Mouse (Mus musculus) v-Abl transformed pro-B cells (cell line): Measurements from ENCODE around the gene Fut7.
"Not testable (repeated sequence)": the region's sequence is repeated elsewhere in the genome, so short reads cannot be mapped to it uniquely, and the experiment has no call there.

ENCODE experiments used
- in situ Hi-C, 2 experiments: fragments of 400-800 bp; cut with MboI; formaldehyde crosslinking; loops; one replicate each; pipeline ENCODE4 v1.15.1; 2025; ENCODE audit not compliant: unreplicated experiment in 2 of 2

The Fut7 gene

DNA sequence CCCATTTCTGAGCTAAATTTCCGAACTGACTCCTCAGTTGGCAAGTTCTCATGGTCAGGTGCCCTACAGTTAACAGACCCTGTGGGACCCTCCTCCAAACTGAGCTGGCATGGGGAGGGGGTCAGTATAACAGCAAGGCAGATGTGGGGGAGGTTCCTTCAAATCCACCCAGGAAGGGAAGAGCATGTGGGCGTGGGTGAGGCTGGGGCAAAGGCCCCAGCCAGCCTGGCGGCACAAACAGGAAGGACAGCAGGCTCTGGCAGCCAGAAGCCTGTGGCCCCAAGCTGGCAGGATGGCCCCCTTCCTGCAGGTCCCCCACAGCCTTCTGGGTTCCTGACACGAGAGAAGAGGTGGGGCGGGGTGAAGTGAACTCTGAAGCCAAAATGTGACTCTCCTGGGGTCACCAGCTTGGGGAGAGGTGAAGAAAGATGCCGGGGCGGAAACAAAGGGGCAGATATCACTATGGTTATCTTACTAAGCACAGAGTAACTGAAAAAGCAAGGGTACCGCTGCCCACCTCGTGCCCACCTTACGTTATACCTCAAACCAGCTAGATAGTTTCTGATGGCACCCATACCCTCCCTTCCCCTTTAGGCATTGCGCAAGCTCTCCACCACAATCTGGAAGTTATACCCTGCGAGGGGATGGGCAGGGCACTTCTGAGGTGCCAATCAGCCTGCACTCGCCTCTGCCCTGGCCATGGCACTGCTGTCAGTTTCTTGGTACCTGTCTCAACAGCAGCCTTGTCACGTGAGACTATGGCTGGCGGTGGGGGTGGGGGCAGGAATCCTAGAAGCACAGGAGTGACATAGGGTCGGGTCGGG, at the start of gene Fut7:
Fut7 (plus strand) TSS at position 681 of the 824 bp plus-strand sequence.
- in situ Hi-C loops, result loop anchor here (5.0 kb wide), 2 partner anchors 60 to 130 kb away; no protein-coding TSS in a partner anchor

DNA sequence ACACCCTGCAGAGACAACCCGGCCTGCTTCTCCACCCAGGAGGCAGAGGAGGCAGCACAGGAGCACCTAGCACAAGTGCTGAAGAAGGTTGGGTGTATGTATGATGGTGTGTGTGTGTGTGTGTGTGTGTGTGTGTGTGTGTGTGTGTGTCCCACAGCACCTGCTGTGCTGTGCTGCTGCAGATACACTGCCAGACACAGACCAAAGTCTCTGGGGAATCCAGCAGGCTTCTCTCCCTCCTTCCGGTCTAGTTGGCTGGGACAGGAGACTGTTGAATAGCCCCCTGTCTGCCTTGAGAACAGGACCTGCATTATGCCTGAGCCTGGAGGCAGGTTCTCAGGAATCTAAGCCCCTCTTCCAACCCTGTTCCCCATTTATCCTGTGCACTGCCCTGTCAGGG, 49.6 kb upstream of the Fut7 start:
- in situ Hi-C loops, result no loop called here

DNA sequence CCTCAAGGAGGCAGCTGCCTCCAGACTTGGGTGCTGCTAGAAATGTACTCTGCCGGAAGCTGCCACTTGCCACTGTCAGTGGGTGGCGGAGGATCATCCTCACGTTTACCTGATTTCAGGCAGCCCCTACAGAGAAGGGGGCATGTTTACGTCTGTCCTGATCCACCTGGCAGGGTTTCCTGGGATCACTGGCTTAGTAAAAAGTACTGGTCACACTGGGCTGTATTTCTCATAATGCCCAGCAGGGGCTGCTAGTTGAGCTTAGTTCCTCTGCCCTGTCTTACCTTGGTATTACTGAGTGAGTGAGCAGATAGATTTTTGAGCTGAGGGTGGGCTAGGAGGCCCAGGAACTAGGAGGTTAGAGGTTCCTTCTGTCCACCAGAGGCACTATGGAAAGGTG, 46.5 kb upstream of the Fut7 start:
- in situ Hi-C loops, result no loop called here

DNA sequence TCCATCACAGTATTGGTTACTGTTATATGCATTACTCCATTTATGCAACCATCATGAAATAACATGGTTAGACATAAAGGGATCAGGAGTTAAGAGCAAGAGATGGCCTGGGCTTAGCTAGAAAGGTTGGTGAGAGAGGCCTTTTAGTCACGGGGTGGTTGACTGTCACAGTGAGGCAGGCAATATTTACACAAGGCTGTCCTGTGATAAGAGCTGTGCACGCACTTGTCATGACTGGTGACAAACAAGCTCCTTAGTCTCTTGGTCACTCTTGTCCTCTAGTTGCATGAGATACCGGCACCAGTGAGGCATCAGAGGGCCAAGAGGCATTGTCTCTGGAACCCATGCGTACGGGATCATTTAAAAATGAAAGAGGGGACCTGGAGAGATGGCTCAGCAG, 38.6 kb upstream of the Fut7 start:
- in situ Hi-C loops, result no loop called here

DNA sequence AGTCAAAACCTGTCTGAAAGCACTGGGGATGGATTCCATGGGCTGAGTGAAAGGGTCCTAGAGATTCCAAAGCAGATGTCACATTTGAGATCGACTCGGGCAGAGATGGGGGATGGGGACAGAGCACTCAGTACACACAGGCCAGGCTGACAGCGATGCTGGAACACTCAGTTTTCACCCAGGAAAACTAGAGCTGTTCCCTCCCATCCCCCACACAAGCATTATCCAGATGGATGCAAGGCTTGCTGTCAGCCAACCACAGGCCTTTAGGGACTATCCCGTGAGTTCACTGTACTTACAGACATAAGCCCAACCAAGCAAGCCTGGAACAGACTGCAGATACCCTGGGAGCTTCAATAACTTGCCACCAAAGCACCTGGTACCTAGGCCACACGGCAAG, 31.8 kb upstream of the Fut7 start:
- in situ Hi-C loops, result no loop called here

DNA sequence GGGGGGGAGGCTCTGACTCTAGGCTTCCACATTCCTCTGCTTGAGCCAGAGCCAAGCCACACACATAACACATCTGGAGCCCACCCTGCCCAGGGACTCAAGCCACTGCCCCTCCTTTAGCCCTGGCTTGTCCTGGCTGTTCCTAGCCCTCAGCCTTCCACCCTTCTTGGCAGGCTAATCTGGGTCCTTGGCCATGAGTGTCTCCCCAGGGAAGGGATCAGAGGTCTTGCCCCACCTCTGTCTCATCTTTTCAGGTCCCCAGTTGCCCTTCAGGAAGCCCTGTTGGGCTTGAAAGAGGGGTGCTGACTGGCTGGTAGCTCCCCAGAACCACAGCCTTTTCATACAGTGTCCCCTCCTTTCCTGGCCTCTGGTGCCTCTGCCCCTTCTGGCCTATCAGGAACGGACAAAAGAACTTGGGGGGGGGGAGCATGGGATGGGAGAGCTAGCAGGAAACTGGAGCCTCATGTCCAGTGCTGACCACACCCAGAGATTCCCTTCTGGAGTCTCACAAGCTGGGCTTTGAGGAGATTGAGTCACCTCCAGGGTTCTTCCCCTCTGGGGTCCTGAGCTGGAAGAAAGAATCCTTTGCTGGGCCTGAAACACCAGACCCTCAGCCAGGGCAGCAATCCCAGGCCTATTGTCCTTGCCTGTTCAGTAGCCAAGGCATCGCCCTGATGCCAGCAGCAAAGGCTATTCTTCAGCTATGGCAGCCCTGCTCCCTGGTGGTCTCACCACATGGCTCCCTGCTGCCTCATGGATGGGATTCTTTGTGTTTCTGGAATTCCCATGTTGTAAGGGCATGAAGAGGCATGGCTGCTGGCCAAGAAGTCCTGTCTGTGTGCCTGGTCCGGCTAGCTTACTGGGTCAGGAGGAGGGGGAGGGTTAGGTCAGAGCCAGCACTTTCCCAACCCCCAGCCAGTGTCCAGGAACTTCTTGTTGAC, 28.5 kb upstream of the Fut7 start:
- in situ Hi-C loops, result no loop called here

DNA sequence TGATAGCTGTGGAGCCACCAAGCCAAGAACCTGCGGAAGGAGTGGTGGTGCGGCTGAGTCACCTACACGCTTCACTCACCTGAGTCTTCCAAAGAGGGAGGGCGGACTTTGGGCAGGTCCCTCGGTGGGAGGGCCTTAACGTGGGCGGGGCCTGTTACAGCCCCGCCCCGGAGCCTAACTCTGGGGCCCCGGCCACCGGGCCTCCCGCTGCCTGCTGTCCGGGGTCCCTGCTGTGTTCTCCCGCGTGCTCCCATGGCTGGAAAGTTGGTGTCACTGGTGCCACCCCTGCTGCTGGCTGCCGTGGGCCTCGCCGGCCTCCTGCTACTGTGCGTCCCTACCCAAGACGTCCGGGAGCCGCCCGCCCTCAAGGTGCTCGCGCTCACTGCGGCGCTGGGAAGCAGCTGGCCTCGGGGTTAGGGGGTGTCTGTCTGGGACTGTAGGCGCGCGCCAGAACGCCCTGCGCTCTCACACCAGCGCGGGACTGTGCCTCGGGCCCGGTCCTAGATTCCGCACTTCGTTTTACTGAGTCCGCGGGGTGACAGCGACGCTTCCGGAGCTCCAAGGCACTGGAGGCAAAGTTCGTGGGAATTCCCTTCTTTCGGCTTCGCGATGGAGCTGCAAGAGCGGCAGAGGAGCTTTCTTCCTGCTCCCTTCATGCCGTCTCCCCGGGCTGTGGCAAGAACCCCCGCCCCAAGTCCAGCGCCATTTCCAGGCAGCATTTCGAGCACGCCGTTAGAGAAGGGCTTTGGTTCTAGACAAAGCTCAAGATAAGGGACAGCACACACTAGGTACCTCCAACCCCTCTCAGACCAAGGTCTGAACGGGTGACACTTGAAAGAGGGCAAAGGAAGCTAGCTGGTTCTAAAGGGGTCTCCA, 27.1 kb upstream of the Fut7 start, which contains the start of gene Entpd2:
Entpd2 (plus strand) TSS at position 154 of the 876 bp plus-strand sequence.
- in situ Hi-C loops, result no loop called here

DNA sequence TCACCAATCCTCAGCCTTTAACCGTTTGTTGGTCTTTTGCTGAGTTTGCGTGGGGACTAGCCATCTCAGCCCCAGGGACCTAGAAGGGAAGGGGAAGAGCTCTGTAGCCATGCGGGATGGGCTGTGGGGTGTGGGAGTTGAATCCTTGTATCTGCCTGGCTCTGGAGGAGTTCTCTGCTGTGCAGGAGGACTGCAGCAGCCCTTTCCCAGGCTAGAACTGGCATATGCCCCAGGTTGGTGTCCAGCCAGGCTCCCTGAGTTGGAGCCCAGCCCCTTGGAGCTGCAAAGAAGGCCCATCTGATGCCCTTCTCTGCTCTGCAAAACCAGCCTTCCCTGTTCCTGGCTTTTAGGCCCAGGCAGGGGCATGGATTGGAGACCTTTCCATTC, 26.5 kb upstream of the Fut7 start:
- in situ Hi-C loops, result no loop called here

DNA sequence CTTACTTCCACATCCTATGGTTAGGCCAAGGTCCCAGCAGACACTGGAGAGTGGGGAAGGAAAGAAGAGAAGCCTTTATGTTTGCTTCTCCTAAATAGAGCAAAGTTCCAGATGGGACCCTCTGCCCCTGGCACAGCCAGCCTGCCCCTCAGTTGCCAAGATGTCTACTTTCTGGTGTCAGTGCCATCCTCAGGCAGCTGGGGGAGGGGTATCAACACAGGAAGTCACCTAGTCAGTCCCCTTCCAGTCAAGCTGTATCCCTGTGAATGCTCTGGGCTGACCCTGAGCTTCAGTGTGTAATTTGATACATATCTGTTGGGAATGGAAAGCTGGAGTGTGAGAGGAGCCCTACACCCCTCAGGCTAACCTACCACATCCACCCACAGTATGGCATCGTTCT, 26.1 kb upstream of the Fut7 start:
- in situ Hi-C loops, result no loop called here

DNA sequence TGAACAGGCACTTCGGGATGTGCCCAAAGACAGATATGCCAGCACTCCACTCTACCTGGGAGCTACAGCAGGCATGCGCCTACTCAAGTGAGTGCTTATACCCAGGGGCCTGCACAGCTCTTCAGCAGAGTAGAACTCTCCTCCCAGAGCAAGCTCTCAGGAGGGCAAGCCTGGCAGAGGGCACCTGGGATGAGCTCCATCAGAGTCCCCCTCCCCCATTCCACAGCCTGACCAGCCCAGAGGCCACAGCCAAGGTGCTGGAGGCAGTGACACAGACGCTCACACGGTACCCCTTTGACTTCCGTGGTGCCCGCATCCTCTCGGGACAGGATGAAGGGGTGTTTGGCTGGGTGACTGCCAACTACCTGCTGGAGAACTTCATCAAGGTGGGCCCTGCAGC, 25.0 kb upstream of the Fut7 start:
- in situ Hi-C loops, result no loop called here

DNA sequence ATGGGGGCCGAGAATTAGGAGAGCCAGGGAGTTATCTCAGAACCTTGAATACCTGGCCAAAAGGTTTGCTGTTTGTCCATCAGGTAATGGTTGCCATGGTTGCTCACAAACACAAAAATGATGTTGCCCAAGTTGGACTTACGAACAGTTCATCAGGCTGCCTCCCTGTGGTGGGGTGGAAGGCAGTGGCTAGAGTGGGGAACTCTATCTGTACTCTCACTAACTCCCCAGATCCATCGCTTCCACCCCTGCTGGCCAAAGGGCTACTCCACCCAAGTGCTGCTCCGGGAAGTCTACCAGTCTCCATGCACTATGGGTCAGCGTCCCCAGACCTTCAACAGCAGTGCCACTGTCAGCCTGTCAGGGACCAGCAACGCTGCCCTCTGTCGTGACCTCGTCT, 24.0 kb upstream of the Fut7 start, which contains the start of gene Npdc1:
Npdc1 (plus strand) TSS at position 301 of the 400 bp plus-strand sequence.
- in situ Hi-C loops, result no loop called here

DNA sequence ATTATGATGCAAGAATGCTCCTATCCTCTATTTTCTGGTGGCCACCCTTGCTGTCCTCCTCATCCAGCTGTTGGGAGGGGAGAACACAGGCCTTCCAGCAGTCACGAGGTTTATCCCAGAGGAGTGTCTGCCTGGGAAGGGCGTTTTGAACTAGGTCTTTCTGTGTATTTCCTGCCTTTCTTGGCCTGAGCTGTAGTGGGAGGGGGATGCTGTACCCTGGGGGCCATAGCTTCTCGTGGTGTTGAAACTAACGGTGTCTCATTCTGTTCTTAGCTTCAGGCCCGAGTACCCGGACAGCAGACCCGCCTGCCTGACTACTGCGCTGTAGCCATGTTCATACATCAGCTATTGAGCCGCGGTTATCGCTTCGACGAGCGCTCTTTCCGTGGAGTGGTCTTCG, 22.8 kb upstream of the Fut7 start:
- in situ Hi-C loops, result loop anchor here (5.0 to 10.0 kb wide), 4 partner anchors 65 to 273 kb away; partner anchors contain the start of gene Man1b1 (in 1 of the 2)

DNA sequence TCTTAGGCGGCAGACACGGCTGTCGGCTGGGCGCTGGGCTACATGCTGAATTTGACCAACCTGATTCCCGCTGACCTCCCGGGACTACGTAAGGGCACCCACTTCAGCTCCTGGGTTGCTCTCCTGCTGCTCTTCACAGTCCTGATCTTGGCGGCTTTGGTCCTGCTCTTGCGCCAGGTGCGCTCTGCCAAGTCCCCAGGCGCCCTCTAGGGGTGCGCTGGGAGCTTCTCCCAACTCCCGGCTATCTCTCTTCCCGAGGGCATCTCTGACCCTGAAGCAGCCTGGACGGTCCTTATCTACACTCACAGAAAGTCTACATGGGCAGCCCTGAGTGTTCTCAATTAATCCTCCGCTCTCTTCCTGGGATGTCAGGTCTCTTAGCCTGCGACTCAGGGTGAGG, 22.3 kb upstream of the Fut7 start:
- in situ Hi-C loops, result loop anchor here (5.0 to 10.0 kb wide), 4 partner anchors 66 to 273 kb away; partner anchors contain the start of gene Man1b1 (in 1 of the 2)

DNA sequence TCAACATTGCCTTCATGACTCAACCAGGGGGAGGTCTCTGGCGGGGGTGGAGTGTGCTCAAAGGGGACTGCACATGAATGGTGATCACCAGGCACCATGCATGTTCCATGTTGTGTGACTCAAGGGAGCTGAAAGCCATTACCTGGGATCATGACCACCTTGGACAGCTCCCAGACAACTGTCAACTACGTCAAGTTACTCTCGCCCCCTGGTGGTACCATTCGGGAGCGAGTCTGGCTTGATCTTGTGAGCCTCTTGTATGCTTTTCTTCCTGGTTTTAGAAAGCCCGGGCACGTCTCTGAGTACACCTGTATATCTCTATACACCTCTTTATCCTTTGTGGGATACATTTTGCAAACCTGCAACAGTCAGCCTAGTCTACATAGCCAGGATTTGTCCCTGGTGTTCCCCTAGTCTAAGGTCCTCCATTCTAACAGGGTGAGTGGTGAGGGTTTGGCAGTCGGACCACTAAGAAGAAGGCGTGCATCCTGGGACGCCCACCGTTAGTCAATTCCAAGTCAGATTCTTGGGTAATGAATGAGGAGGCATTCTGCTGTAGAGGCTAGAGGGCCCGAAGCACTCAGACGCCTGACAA, 20.6 kb upstream of the Fut7 start:
- in situ Hi-C loops, result loop anchor here (5.0 to 10.0 kb wide), 4 partner anchors 68 to 275 kb away; partner anchors contain the start of gene Man1b1 (in 1 of the 2)

DNA sequence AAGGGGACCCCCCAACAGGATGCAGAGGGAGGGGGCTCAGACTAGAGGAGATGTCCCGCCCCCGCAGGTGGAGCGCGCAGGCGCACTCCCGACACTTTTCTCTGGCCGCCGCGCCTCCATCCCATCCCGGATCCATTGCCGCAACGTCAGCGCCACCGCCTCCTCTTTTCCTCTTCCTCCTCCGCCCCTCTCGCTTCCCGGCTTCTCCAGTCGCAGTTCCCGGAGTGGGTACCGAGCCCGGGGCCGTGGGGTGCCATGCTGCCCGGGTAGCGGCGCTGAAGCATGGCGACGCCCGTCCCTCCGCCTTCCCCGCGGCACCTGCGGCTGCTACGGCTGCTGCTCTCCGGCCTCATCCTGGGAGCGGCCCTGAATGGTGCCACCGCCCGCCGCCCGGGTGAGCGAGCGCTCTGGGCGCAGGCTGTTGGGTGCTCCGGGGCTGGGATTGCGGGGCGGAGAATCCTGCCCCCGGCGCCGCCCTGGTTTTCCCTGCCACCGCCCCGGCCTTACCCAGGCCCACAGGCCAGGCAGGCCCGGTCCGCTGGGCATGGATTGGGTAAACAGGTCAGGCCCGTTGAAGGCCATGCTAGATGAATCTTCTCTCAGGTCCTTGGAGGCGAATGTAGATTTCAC, 20.0 kb upstream of the Fut7 start:
- in situ Hi-C loops, result loop anchor here (5.0 to 10.0 kb wide), 4 partner anchors 68 to 276 kb away; partner anchors contain the start of gene Man1b1 (in 1 of the 2)

DNA sequence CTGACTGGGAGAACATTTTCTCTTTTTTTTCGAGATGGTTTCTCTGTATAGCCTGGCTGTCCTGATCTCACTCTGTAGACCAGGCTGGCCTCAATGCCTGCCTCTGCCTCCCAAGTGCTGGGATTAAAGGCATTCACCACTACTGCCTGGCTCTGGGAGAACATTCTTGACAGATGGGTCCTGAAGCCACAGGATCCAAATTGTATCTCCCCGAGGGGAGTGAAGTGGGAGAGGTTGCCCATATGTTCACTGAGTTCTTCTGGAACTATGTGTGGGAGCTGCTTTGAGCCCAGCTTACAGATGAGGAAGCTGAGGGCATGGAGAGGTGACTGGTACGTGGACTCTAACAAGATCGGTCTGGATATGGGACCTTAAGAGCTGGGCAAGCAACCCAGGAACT, 19.1 kb upstream of the Fut7 start:
- in situ Hi-C loops, result loop anchor here (5.0 to 10.0 kb wide), 4 partner anchors 69 to 277 kb away; partner anchors contain the start of gene Man1b1 (in 1 of the 2)

DNA sequence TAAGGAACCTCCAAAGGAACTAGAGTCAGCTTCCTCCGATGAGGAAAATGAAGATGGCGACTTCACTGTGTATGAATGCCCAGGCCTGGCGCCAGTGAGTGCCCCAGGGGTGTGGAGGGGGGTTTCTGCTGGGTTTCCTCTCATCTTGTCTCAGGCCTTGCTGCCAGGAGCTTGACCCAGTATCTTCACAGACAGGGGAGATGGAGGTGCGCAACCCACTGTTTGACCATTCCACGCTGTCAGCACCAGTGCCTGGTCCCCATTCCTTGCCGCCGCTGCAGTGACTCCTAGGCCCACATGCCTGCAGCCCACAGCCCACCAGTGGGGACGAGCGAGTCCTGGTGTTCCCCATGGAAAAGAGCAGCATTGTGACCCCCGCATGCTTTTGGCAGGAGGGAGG, 14.2 kb upstream of the Fut7 start:
- in situ Hi-C loops, result loop anchor here in 1 of 2 experiments (10.0 kb wide), 1 partner anchor 74 kb away; the partner anchor contains the start of gene Man1b1

DNA sequence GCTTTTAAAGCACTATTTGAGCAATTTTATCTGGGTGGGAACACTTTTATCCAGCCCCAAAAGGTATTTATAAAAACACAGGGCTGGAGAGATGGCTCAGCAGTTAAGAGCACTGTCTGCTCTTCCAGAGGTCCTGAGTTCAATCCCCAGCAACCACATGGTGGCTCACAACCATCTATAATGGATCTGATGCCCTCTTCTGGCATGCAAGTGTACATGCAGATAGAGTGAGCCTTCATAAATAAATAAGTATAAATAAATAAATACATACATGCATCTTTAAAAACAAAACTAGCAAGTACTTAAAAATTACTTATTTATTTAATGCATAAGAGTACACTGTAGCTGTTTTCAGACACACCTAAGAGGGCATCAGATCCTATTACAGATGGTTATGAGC, 9.6 kb upstream of the Fut7 start:
- in situ Hi-C loops, result not testable (repeated sequence)

DNA sequence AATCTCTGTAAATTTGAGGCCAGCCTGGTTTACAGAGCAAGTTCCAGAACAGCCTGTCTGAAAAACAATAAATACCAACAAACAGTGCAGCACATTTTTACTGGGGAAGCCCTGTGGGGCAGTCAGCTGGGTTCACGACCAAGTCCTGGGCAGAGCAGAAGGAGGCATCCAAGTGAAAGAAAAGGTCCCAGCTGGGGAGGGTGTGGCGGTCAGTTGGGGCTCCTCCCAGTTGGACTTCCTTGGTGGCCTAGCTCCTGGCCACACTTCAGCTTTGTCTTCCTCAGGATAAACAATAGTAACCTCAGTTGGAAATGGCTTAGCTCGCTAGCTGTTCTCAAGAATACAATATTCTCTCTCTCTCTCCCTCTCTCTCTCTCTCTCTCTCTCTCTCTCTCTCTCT, 5.6 kb upstream of the Fut7 start:
- in situ Hi-C loops, result no loop called here
